Mouse (Mus musculus): ENCODE results near the gene Srcin1.

The Srcin1 gene

GRCm38 (mm10) chr11:97579088-97579857, 3.3 kb upstream of the Srcin1 start:
- no peak for DNase-seq (ENCODE audit: extremely low read depth, insufficient read length, low spot score)

GRCm38 (mm10) chr11:97578286-97578685, 2.3 kb upstream of the Srcin1 start:
- DNase-seq (ENCODE audit: extremely low read depth, insufficient read length, low spot score) = no peak

GRCm38 (mm10) chr11:97575638-97576037, 348 bp downstream of the Srcin1 start:
- DNase-seq (ENCODE audit: extremely low read depth, insufficient read length, low spot score) = no peak

GRCm38 (mm10) chr11:97575075-97575474, 911 bp downstream of the Srcin1 start:
- DNase-seq (ENCODE audit: extremely low read depth, insufficient read length, low spot score) = no peak

GRCm38 (mm10) chr11:97574551-97575051, 1.4 kb downstream of the Srcin1 start:
- no peak for DNase-seq (ENCODE audit: extremely low read depth, insufficient read length, low spot score)

GRCm38 (mm10) chr11:97573891-97574550, 2.0 kb downstream of the Srcin1 start:
- DNase-seq (ENCODE audit: extremely low read depth, insufficient read length, low spot score) = no peak

GRCm38 (mm10) chr11:97572895-97573480, 3.0 kb downstream of the Srcin1 start:
- DNase-seq (ENCODE audit: extremely low read depth, insufficient read length, low spot score) = no peak

GRCm38 (mm10) chr11:97572089-97572345, 4.0 kb downstream of the Srcin1 start:
- no peak for DNase-seq (ENCODE audit: extremely low read depth, insufficient read length, low spot score)

- DNase-seq (ENCODE audit: extremely low read depth, insufficient read length, low spot score) = no peak
Measured at GRCm38 (mm10) chr11:97571266-97572088, 4.5 kb downstream of the Srcin1 start.

- no peak for DNase-seq (ENCODE audit: extremely low read depth, insufficient read length, low spot score)
Measured at GRCm38 (mm10) chr11:97570493-97571137, 5.4 kb downstream of the Srcin1 start.

GRCm38 (mm10) chr11:97569806-97570205, 6.2 kb downstream of the Srcin1 start:
- no peak for DNase-seq (ENCODE audit: extremely low read depth, insufficient read length, low spot score)

- DNase-seq (ENCODE audit: extremely low read depth, insufficient read length, low spot score) = no peak
Measured at GRCm38 (mm10) chr11:97569301-97569724, 6.7 kb downstream of the Srcin1 start.

- DNase-seq (ENCODE audit: extremely low read depth, insufficient read length, low spot score) = no peak
Measured at GRCm38 (mm10) chr11:97568729-97569128, 7.3 kb downstream of the Srcin1 start.

GRCm38 (mm10) chr11:97567480-97567879, 8.5 kb downstream of the Srcin1 start:
- no peak for DNase-seq (ENCODE audit: extremely low read depth, insufficient read length, low spot score)

- no peak for DNase-seq (ENCODE audit: extremely low read depth, insufficient read length, low spot score)
Measured at GRCm38 (mm10) chr11:97566551-97566950, 9.4 kb downstream of the Srcin1 start.

- DNase-seq (ENCODE audit: extremely low read depth, insufficient read length, low spot score) = peak; percentile 75
Measured at GRCm38 (mm10) chr11:97563730-97564129, 12.3 kb downstream of the Srcin1 start.

GRCm38 (mm10) chr11:97562536-97562935, 13.4 kb downstream of the Srcin1 start:
- DNase-seq (ENCODE audit: extremely low read depth, insufficient read length, low spot score) = no peak

GRCm38 (mm10) chr11:97560210-97560963, 15.6 kb downstream of the Srcin1 start:
- DNase-seq (ENCODE audit: extremely low read depth, insufficient read length, low spot score) = no peak

GRCm38 (mm10) chr11:97559549-97559948, 16.4 kb downstream of the Srcin1 start:
- no peak for DNase-seq (ENCODE audit: extremely low read depth, insufficient read length, low spot score)

GRCm38 (mm10) chr11:97557885-97558284, 18.1 kb downstream of the Srcin1 start:
- no peak for DNase-seq (ENCODE audit: extremely low read depth, insufficient read length, low spot score)
